Mouse (Mus musculus) C2C12 (cell line): ENCODE results near the gene Gabra3.

Experiments used
- CEBPB ChIP-seq: IDR thresholded peaks from one replicate; pipeline ENCODE4 v1.6.1; 2011; ENCODE audit warnings: low read depth, mild to moderate bottlenecking, control low read depth, moderate library complexity
- CTCF ChIP-seq: IDR thresholded peaks from one replicate; pipeline ENCODE4 v1.5.1; 2011; ENCODE audit not compliant: control insufficient read depth, insufficient read depth, insufficient read length
- FOSL1 ChIP-seq: IDR thresholded peaks from one replicate; pipeline ENCODE4 v1.8.0; 2011; ENCODE audit warnings: mild to moderate bottlenecking, low read length; ENCODE audit not compliant: poor library complexity, insufficient read depth, severe bottlenecking
- MAX ChIP-seq: IDR thresholded peaks from one replicate; pipeline ENCODE4 v1.6.1; 2011; ENCODE audit warnings: mild to moderate bottlenecking, control low read depth
- MYOG ChIP-seq: IDR thresholded peaks from one replicate; pipeline ENCODE4 v1.6.1; 2011; ENCODE audit not compliant: control insufficient read depth, insufficient read length; ENCODE audit errors: extremely low read depth
- USF1 ChIP-seq: IDR thresholded peaks from one replicate; pipeline ENCODE4 v1.6.1; 2011; ENCODE audit warnings: low read depth, mild to moderate bottlenecking, control low read depth, moderate library complexity

- no peak for TF ChIP-seq CTCF
- TF ChIP-seq CEBPB = no peak
- no peak for TF ChIP-seq USF1
- TF ChIP-seq MAX = no peak
- TF ChIP-seq FOSL1 = no peak
- TF ChIP-seq MYOG = no peak
These were observed 6.0 kb downstream of the Gabra3 start for GRCm38 (mm10) chrX:72650688-72651087.
